Mouse (Mus musculus) G1E (cell line): ENCODE measurements at regions not wholly inside any gene's neighbourhood (a gene's known extent, or its start where the extent isn't known, plus 50 kb on each side); places are given as distances from the start of the nearest gene placed in this dataset.

Experiments used
- CTCF ChIP-seq: IDR thresholded peaks from 2 replicates; pipeline ENCODE4 v1.5.1; 2012; ENCODE audit warnings: low read depth, low read length, inconsistent platforms, mixed read lengths
- GATA1 ChIP-seq: IDR thresholded peaks from 2 replicates; pipeline ENCODE4 v1.6.1; 2012; ENCODE audit warnings: borderline replicate concordance, low read length, inconsistent platforms, mixed read lengths
- GATA2 ChIP-seq: IDR thresholded peaks from 2 replicates; pipeline ENCODE4 v1.6.1; 2012; ENCODE audit warnings: low read depth, low read length, inconsistent platforms, borderline replicate concordance
- TAL1 ChIP-seq: conservative IDR thresholded peaks from 2 replicates; pipeline ENCODE4 v1.6.1; 2012; ENCODE audit warnings: low read depth, low read length, inconsistent platforms, mixed read lengths

DNA sequence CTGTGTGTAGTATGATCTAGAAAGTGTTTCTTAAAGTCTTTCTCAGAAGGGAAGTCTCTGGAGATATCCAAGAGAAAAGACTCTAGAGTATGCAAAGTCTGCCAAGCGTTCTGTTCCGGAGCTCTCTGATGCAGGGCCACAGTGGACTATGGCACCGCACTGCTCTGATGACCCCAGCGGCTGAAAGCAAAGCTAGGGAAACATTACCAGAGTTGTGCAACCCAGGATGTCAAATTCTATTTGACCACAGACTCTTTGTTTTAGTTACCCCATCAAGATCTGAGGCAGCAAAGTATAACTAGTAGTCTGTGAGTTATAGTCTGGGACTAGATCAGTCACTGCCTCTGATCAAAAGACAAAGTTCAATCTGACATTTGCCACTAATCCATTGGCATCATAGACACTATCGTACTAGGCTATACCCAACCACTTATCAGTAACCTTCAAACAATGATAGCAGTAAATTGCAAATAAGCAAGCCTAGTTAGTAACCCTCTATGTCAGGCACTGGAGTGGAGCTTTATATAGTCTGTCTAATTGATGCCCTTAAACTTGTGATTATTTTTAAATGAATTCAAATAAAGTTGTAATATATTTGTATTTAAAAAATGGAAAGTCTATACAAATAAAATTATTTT lies 198.9 kb upstream of the Ccdc122 start:
- no peak for TF ChIP-seq TAL1
- TF ChIP-seq CTCF, result no peak
- TF ChIP-seq GATA1, result no peak
- TF ChIP-seq GATA2, result no peak
